Mouse (Mus musculus): ENCODE results near the gene Mapk1ip1l. TPM values are rescaled to one million over a fixed set of nuclear protein-coding genes. Genes with fewer than 3 reads are reported as not detected.

Gene Mapk1ip1l
- polyA plus RNA-seq, 1 experiment from 2014 or later: 94.4 TPM

- Histone ChIP-seq H3K27ac (no peak overlapping the region), H3K4me1 (no peaks in the 10 kb centered on the region), H3K36me3 (replicated peaks) (no peaks in the 10 kb centered on the region), H3K27me3 (no peaks in the 10 kb centered on the region), H3K4me3 (replicated peaks) (no peak overlapping the region), H3K9ac (no peak overlapping the region), H3K9me3 (no peaks in the 10 kb centered on the region), H3K4me2 (no peak overlapping the region)
- 92% methylated on average over 7 of the region's 7 CpGs for WGBS
- no peak for ATAC-seq (ENCODE audit: low FRiP score)
Observed at GRCm38 (mm10) chr14:47283568-47283967, 14.5 kb upstream of the Mapk1ip1l start.

DNA sequence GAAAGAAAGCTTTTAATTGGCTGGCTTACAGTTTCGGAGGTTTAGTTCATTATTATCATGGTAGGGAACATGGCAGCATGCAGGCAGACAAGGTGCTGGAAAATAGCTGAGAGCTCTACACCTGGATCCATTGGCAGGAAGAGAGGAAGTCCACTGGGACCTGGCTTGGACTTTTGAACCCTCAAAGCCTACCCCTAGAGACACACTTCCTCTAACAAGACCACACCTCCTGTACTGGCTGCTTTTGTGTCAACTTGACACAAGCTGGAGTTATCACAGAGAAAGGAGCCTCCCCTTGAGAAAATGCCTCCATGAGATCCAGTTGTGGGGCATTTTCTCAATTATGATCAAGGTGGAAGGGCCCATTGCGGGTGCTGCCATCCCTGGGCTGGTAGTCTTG lies 12.8 kb upstream of the Mapk1ip1l start:
- ATAC-seq (ENCODE audit: low FRiP score): no peak
- WGBS: 96% methylated on average over 2 of the region's 2 CpGs
- no peak overlapping the region for H3K9ac ChIP-seq

GRCm38 (mm10) chr14:47286215-47286614 lies 11.9 kb upstream of the Mapk1ip1l start:
- no peak overlapping the region for H3K4me2 ChIP-seq
- no peak overlapping the region for H3K9ac ChIP-seq
- no peaks in the 10 kb centered on the region for H3K27me3 ChIP-seq
- no peak overlapping the region for H3K27ac ChIP-seq
- WGBS: 88% methylated on average over 1 of the region's 1 CpGs
- H3K4me3 ChIP-seq (replicated peaks): no peak overlapping the region
- no peak for ATAC-seq (ENCODE audit: low FRiP score)
- peaks cover 13% of the 10 kb centered on the region for H3K36me3 ChIP-seq (replicated peaks)
- no peaks in the 10 kb centered on the region for H3K4me1 ChIP-seq
- H3K9me3 ChIP-seq: no peaks in the 10 kb centered on the region

More for the DNA sequence above, 12.8 kb upstream of the Mapk1ip1l start:
- no peaks in the 10 kb centered on the region for H3K27me3 ChIP-seq
- no peaks in the 10 kb centered on the region for H3K4me1 ChIP-seq
- H3K4me3 ChIP-seq (replicated peaks): no peak overlapping the region
- no peaks in the 10 kb centered on the region for H3K9me3 ChIP-seq
- H3K4me2 ChIP-seq: no peak overlapping the region
- no peak overlapping the region for H3K27ac ChIP-seq
- peaks cover 8% of the 10 kb centered on the region for H3K36me3 ChIP-seq (replicated peaks)

- Histone ChIP-seq H3K9me3 (no peaks in the 10 kb centered on the region), H3K9ac (no peak overlapping the region), H3K27me3 (no peaks in the 10 kb centered on the region), H3K4me2 (no peak overlapping the region), H3K4me3 (replicated peaks) (no peak overlapping the region), H3K27ac (no peak overlapping the region), H3K36me3 (replicated peaks) (peaks cover 13% of the 10 kb centered on the region), H3K4me1 (no peaks in the 10 kb centered on the region)
- 80% methylated on average over 4 of the region's 5 CpGs for WGBS
- no peak for ATAC-seq (ENCODE audit: low FRiP score)
Observed at GRCm38 (mm10) chr14:47287021-47287420, 11.0 kb upstream of the Mapk1ip1l start.

- ATAC-seq (ENCODE audit: low FRiP score): no peak
- Histone ChIP-seq H3K36me3 (replicated peaks) (peaks cover 13% of the 10 kb centered on the region), H3K27ac (no peak overlapping the region), H3K27me3 (no peaks in the 10 kb centered on the region), H3K9ac (no peak overlapping the region), H3K4me3 (replicated peaks) (no peak overlapping the region), H3K9me3 (no peaks in the 10 kb centered on the region), H3K4me2 (no peak overlapping the region), H3K4me1 (no peaks in the 10 kb centered on the region)
- 93% methylated on average over 1 of the region's 1 CpGs for whole genome bisulfite sequencing
Observed at GRCm38 (mm10) chr14:47291772-47292171, 6.3 kb upstream of the Mapk1ip1l start.

DNA sequence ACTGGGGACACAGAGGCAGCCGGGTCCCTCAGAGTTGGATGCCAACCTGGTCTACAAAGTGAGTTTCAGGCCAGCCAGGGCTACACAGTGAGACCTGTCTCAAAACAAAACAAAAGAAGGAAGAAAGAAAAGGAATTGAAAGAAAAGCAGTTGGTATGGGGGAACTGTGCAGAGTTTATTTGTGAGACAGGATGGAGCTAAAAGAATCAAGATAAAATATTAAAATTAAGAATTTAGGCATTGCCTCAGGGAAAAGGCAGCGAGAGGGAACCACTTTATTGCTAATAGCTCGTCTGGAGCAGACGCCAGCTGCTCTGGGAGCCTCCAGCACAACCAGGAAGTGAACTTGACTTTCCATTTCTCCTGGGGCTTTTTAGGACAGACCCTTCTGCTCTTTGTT lies 3.9 kb upstream of the Mapk1ip1l start:
- Histone ChIP-seq H3K4me2 (no peak overlapping the region), H3K27me3 (no peaks in the 10 kb centered on the region), H3K4me3 (replicated peaks) (no peak overlapping the region), H3K36me3 (replicated peaks) (peaks cover 13% of the 10 kb centered on the region), H3K4me1 (peaks cover 7% of the 10 kb centered on the region), H3K9me3 (no peaks in the 10 kb centered on the region), H3K9ac (no peak overlapping the region), H3K27ac (no peak overlapping the region)
- ATAC-seq (ENCODE audit: low FRiP score): no peak
- WGBS: 58% methylated on average over 4 of the region's 4 CpGs

GRCm38 (mm10) chr14:47296232-47296631 lies 1.8 kb upstream of the Mapk1ip1l start:
- peaks cover 19% of the 10 kb centered on the region for H3K4me1 ChIP-seq
- no peaks in the 10 kb centered on the region for H3K9me3 ChIP-seq
- no peak for ATAC-seq (ENCODE audit: low FRiP score)
- H3K27me3 ChIP-seq: no peaks in the 10 kb centered on the region
- H3K36me3 ChIP-seq (replicated peaks): no peaks in the 10 kb centered on the region
- H3K4me2 ChIP-seq: no peak overlapping the region
- H3K27ac ChIP-seq: no peak overlapping the region
- no peak overlapping the region for H3K4me3 ChIP-seq (replicated peaks)
- WGBS: 80% methylated on average over 2 of the region's 2 CpGs
- no peak overlapping the region for H3K9ac ChIP-seq

GRCm38 (mm10) chr14:47298408-47298792 lies 334 bp downstream of the Mapk1ip1l start:
- no peaks in the 10 kb centered on the region for H3K9me3 ChIP-seq
- peaks cover 24% of the 10 kb centered on the region for H3K4me1 ChIP-seq
- peak overlapping the region; percentile 98 for H3K27ac ChIP-seq
- no peaks in the 10 kb centered on the region for H3K27me3 ChIP-seq
- peak overlapping the region; percentile 96 for H3K4me3 ChIP-seq (replicated peaks)
- ATAC-seq (ENCODE audit: low FRiP score): peak; percentile 82
- 1% methylated on average over 28 of the region's 38 CpGs for WGBS
- H3K4me2 ChIP-seq: peak overlapping the region; percentile 83
- 0 out of 2 replicates have a peak, but pooled peaks cover 6% of the 10 kb centered on the region for H3K36me3 ChIP-seq (replicated peaks)
- peak overlapping the region; percentile 96 for H3K9ac ChIP-seq

DNA sequence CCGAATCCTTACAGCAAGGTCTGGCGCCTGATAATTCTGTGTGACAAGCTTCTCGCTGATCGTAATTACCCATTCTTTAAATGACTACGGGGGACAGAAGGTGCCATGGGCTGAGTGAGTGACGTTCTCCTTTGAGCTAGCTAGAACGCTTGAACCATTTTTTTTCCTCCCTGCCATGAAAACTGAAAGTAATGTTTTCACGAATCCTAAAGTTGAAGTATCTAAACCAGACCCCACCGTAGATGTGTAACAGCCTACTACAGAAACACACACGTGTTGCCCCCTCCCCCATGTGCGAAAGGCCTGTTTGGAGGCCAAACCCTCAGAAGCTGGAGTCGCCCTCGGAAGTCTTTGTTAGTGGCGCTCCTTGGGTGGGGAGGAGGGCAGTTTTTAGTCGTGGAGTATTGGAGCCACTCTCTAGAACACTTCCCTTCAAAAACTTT lies 774 bp downstream of the Mapk1ip1l start:
- Histone ChIP-seq H3K9me3 (no peaks in the 10 kb centered on the region), H3K36me3 (replicated peaks) (0 out of 2 replicates have a peak, but pooled peaks cover 6% of the 10 kb centered on the region), H3K4me2 (peak overlapping the region; percentile 83), H3K4me1 (peaks cover 24% of the 10 kb centered on the region), H3K4me3 (replicated peaks) (peak overlapping the region; percentile 96), H3K27ac (peak overlapping the region; percentile 98), H3K9ac (peak overlapping the region; percentile 96), H3K27me3 (no peaks in the 10 kb centered on the region)
- WGBS: under 1% methylated on average over 15 of the region's 15 CpGs
- peak; percentile 60 for ATAC-seq (ENCODE audit: low FRiP score)

GRCm38 (mm10) chr14:47302885-47303680 lies 5.0 kb downstream of the Mapk1ip1l start:
- ATAC-seq (ENCODE audit: low FRiP score): no peak
- Histone ChIP-seq H3K4me3 (replicated peaks) (no peak overlapping the region), H3K4me2 (no peak overlapping the region), H3K4me1 (peaks cover 21% of the 10 kb centered on the region), H3K36me3 (replicated peaks) (peaks cover 11% of the 10 kb centered on the region), H3K27ac (no peak overlapping the region), H3K9me3 (no peaks in the 10 kb centered on the region), H3K27me3 (no peaks in the 10 kb centered on the region), H3K9ac (no peak overlapping the region)
- WGBS: 85% methylated on average over 14 of the region's 14 CpGs

DNA sequence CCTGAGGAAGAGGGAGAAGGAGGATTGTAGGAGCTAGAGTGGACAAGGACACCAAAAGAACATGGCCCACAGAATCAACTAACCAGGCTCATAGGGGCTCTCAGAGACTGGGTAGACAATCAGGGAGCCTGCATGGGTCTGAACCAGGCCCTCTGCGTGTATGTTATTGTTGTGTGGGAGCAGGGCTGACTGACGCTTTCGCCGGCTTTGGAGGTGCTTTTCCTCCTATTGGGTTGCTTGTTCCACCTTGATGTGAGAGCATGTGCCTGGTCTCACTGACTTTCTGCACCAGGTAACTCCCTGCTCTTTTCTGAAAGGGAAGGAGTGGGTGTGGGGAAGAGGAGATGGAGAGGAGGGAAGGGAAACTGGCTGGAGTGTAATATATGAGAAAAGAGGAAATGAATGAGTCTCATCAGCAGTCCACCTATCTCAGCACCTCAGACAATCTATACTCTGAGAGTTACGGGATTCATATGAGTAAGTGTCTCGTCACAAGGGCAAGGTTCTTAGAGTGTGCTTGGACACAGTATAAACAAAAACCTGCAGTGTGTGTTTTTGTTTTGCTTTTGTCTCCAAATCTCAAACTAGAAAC lies 6.8 kb downstream of the Mapk1ip1l start:
- H3K4me1 ChIP-seq: peaks cover 11% of the 10 kb centered on the region
- no peak overlapping the region for H3K27ac ChIP-seq
- no peak for ATAC-seq (ENCODE audit: low FRiP score)
- no peaks in the 10 kb centered on the region for H3K27me3 ChIP-seq
- H3K4me3 ChIP-seq (replicated peaks): no peak overlapping the region
- no peaks in the 10 kb centered on the region for H3K9me3 ChIP-seq
- peaks cover 23% of the 10 kb centered on the region for H3K36me3 ChIP-seq (replicated peaks)
- WGBS: 94% methylated on average over 6 of the region's 6 CpGs
- H3K9ac ChIP-seq: no peak overlapping the region
- no peak overlapping the region for H3K4me2 ChIP-seq

- no peak overlapping the region for H3K4me2 ChIP-seq
Observed at GRCm38 (mm10) chr14:47305933-47306332, 7.9 kb downstream of the Mapk1ip1l start.

More at GRCm38 (mm10) chr14:47305933-47306332, 7.9 kb downstream of the Mapk1ip1l start:
- Histone ChIP-seq H3K9me3 (no peaks in the 10 kb centered on the region), H3K36me3 (replicated peaks) (peaks cover 33% of the 10 kb centered on the region), H3K9ac (no peak overlapping the region), H3K27ac (no peak overlapping the region), H3K4me3 (replicated peaks) (no peak overlapping the region), H3K27me3 (no peaks in the 10 kb centered on the region), H3K4me1 (peaks cover 7% of the 10 kb centered on the region; the same call in 1 of the 2 replicates)
- 89% methylated on average over 4 of the region's 4 CpGs for WGBS
- ATAC-seq (ENCODE audit: low FRiP score): no peak

Data from forebrain, embryonic 12.5 days (tissue).